Mouse (Mus musculus) liver, embryonic 12.5 days (tissue): Measurements from ENCODE around the gene P4hb. TPM values are rescaled to one million over a fixed set of nuclear protein-coding genes. Genes with fewer than 3 reads are reported as not detected.
"Not testable (repeated sequence)": the region's sequence is repeated elsewhere in the genome, so short reads cannot be mapped to it uniquely, and the experiment has no call there.

Experiments used
- ATAC-seq: fragments of 200-750 bp; cut with Nextera tagmentation; 2 replicates; pipeline ENCODE4 v1.8.0; 2017; ENCODE audit warnings: moderate number of reproducible peaks, mild to moderate bottlenecking, moderate library complexity
- H3K27ac ChIP-seq: fragments of 300-500 bp; sonication (generic); 2 replicates; pipeline ENCODE4 v1.5.1; 2016; ENCODE audit warnings: mild to moderate bottlenecking
- H3K27me3 ChIP-seq: fragments of 300-500 bp; sonication (generic); replicated peaks from 2 replicates; pipeline ENCODE4 v1.6.1; 2016; ENCODE audit warnings: mild to moderate bottlenecking, moderate library complexity
- H3K36me3 ChIP-seq: fragments of 300-500 bp; sonication (generic); 2 replicates; pipeline ENCODE4 v1.6.1; 2016; ENCODE audit warnings: mild to moderate bottlenecking, moderate library complexity
- H3K4me1 ChIP-seq: fragments of 300-500 bp; sonication (generic); 2 replicates; pipeline ENCODE4 v1.6.1; 2016
- H3K4me2 ChIP-seq: fragments of 300-500 bp; sonication (generic); 2 replicates; pipeline ENCODE4 v1.6.1; 2016; ENCODE audit warnings: mild to moderate bottlenecking, moderate library complexity
- H3K4me3 ChIP-seq: fragments of 300-500 bp; sonication (generic); 2 replicates; pipeline ENCODE4 v1.5.1; 2016; ENCODE audit warnings: mild to moderate bottlenecking, moderate library complexity
- H3K9ac ChIP-seq: fragments of 300-500 bp; sonication (generic); 2 replicates; pipeline ENCODE4 v1.6.1; 2016; ENCODE audit warnings: mild to moderate bottlenecking, moderate library complexity
- H3K9me3 ChIP-seq: fragments of 300-500 bp; sonication (generic); replicated peaks from 2 replicates; pipeline ENCODE4 v1.6.1; 2016; ENCODE audit warnings: mild to moderate bottlenecking, moderate library complexity
- WGBS: fragments of 180-500 bp; shearing (Covaris S2); methylation state at CpG from one replicate; pipeline ENCODE4 v1.1.7; 2016; ENCODE audit not compliant: insufficient replicate concordance; 5-methylcytosine and 5-hydroxymethylcytosine counted together
- polyA plus RNA-seq: library from polyadenylated mRNA; unstranded; fragments of >200 nt; fragmentation: Nextera tagmentation; extraction: Ambion mirVana; gene quantifications from 2 replicates; pipeline ENCODE4 v1.2.1, GENCODE M21; 2016

The P4hb gene
- polyA plus RNA-seq, 1 experiment from 2014 or later, result 468 TPM

DNA sequence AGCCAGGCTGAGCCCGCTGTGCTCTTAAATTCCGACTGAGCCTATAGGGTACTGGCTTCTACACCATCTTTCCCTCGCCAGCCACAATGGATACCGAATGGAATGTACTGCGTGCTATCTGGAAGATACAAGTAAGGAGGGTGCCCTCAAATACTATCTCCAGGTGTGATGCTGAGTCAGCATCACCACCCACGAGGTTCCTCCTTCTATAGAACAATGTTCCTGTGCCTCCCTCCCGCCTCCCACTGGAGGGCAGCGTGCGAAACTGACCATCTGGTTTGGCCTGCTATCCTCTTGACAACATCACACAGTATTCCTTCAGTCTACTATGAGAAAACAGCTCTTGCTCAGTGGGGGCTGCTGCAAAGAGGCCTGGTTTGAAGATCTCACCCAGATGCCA, 7.9 kb downstream of the P4hb start:
- Histone ChIP-seq H3K4me1 (peaks cover 3% of the 10 kb centered on the region; the same call in 1 of the 2 replicates), H3K27ac (no peak overlapping the region), H3K36me3 (peaks cover 99% of the 10 kb centered on the region), H3K27me3 (no peaks in the 10 kb centered on the region), H3K9ac (no peak overlapping the region), H3K9me3 (no peaks in the 10 kb centered on the region), H3K4me2 (no peak overlapping the region), H3K4me3 (no peak overlapping the region)
- 86% methylated on average over 9 of the region's 9 CpGs for WGBS
- ATAC-seq, result no peak

DNA sequence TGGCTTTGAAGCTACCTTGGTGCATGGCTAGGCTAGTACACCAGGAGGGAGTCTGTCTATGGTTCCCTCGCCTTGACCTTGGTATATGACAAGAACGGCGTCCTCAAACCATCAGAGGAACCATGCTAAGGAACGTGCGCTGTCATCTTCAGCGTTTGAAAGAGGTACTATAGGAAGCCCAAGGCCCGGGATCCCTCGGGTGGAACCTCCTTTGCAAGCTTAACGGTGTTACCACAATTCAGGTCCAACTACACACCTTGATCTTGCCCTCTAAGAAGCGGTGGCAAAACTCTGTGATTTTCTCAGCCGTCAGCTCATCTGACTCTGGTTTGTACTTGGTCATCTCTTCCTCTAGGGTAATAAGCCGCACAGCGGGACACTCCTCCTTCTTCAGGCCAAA, 10.1 kb downstream of the P4hb start:
- ATAC-seq, result no peak
- no peaks in the 10 kb centered on the region for H3K4me1 ChIP-seq
- no peak overlapping the region for H3K4me2 ChIP-seq
- H3K4me3 ChIP-seq, result no peak overlapping the region
- H3K27me3 ChIP-seq, result no peaks in the 10 kb centered on the region
- H3K9ac ChIP-seq, result no peak overlapping the region
- H3K9me3 ChIP-seq, result no peaks in the 10 kb centered on the region
- 86% methylated on average over 13 of the region's 13 CpGs for WGBS
- H3K27ac ChIP-seq, result no peak overlapping the region
- H3K36me3 ChIP-seq, result peaks cover 92% of the 10 kb centered on the region

DNA sequence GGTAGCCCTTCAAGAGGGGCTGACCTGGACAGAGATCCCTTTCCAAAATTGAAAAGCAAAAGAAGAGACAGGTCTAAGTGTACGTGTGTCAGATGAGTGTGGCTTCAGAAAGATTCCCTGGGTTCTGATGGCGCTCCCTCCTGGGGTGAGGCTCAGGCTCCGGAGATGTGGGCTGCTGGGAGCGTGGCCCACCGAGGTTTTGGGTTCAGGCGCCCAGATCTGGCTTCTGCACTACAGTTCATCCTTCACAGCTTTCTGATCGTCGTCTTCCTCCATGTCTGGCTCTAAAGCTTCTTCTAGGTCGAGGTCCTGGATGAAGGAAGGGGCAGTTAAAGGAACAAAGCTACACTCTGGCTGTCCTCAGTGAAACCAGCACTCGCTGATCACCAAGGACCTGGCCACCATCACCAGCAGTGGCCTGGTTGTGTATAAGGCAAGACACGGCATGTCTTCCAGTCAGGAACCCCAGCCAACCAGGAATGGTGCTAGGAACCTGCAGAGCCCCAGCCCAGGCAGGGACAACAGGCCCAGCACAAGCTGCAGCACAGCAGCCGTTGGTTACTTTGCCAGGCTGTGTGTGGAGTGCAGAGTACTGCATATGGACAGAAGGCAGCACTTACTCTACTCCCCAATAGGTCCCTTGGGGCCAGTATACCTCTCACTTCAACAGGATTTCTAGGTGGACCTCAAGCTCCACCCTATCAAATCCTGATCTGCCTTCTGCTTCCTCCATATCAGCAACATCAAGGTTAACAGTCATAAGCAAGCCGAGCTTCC, 11.9 kb downstream of the P4hb start:
- Histone ChIP-seq H3K9ac (no peak overlapping the region), H3K36me3 (peaks cover 74% of the 10 kb centered on the region), H3K4me3 (no peak overlapping the region), H3K9me3 (no peaks in the 10 kb centered on the region), H3K4me1 (no peaks in the 10 kb centered on the region), H3K27ac (no peak overlapping the region), H3K27me3 (no peaks in the 10 kb centered on the region), H3K4me2 (no peak overlapping the region)
- no peak for ATAC-seq
- 75% methylated on average over 13 of the region's 13 CpGs for whole genome bisulfite sequencing

- not testable (repeated sequence) for H3K9me3 ChIP-seq, H3K4me3 ChIP-seq, H3K9ac ChIP-seq, H3K4me1 ChIP-seq, H3K27me3 ChIP-seq, H3K4me2 ChIP-seq, H3K27ac ChIP-seq, ATAC-seq
- WGBS, result 72% methylated on average over 6 of the region's 6 CpGs
- peaks cover 51% of the 10 kb centered on the region for H3K36me3 ChIP-seq
These were observed 14.2 kb downstream of the P4hb start for GRCm38 (mm10) chr11:120558843-120559242.

- ATAC-seq, result no peak
- WGBS, result 66% methylated on average over 2 of the region's 2 CpGs
- no peak overlapping the region for H3K9ac ChIP-seq
- peaks cover 8% of the 10 kb centered on the region for H3K4me1 ChIP-seq
- H3K9me3 ChIP-seq, result no peaks in the 10 kb centered on the region
- H3K27ac ChIP-seq, result no peak overlapping the region
- H3K36me3 ChIP-seq, result peaks cover 16% of the 10 kb centered on the region
- H3K4me2 ChIP-seq, result no peak overlapping the region
- no peaks in the 10 kb centered on the region for H3K27me3 ChIP-seq
- no peak overlapping the region for H3K4me3 ChIP-seq
These were observed 17.8 kb downstream of the P4hb start for GRCm38 (mm10) chr11:120555260-120555659.

DNA sequence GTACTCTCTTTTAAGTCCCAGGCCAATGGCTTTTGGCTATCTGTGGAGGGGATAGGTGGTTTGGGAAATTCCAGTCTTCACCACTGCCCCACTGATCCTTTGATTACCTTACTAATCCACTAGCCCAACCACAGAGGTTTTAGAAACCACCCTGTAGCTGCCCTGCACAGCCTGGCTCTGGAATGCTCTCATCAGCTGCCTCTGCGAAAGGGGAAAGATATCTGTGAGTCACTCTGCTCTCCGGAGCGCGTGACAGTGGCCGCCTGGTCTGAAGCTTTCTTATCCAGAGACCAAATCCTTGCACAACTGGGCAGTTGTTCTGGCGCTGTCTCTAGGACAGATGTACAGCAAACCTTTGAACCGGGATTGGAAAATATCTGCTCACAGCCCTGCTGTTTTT, 18.2 kb downstream of the P4hb start:
- no peak overlapping the region for H3K4me3 ChIP-seq
- H3K27me3 ChIP-seq, result no peaks in the 10 kb centered on the region
- H3K4me1 ChIP-seq, result peaks cover 12% of the 10 kb centered on the region
- H3K4me2 ChIP-seq, result no peak overlapping the region
- no peaks in the 10 kb centered on the region for H3K9me3 ChIP-seq
- no peak overlapping the region for H3K9ac ChIP-seq
- peaks cover 11% of the 10 kb centered on the region for H3K36me3 ChIP-seq
- ATAC-seq, result no peak
- H3K27ac ChIP-seq, result no peak overlapping the region
- WGBS, result 59% methylated on average over 7 of the region's 7 CpGs

DNA sequence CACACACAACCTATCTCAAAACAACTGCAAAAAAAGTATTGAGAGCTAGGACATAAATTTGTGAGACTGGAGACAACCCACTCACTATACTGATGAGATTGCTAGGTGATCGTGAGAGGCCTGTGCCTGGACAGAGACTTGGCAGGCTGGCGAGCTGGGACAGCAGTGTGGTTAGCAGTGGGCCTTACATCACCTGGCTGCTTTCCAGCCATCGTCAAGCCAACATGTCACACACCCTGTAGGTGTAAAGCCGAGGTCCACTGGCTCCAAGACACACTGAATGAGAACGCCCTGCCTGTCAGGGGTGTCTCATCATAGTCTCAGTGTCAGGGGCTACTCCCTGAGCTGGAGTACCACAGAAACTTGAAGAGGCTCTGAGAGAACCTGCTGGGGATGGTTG, 20.3 kb downstream of the P4hb start:
- WGBS, result 64% methylated on average over 5 of the region's 5 CpGs
- H3K4me2 ChIP-seq, result no peak overlapping the region
- no peak overlapping the region for H3K27ac ChIP-seq
- ATAC-seq, result no peak
- no peaks in the 10 kb centered on the region for H3K36me3 ChIP-seq
- no peak overlapping the region for H3K4me3 ChIP-seq
- no peaks in the 10 kb centered on the region for H3K27me3 ChIP-seq
- H3K9me3 ChIP-seq, result no peaks in the 10 kb centered on the region
- H3K9ac ChIP-seq, result no peak overlapping the region
- H3K4me1 ChIP-seq, result peaks cover 30% of the 10 kb centered on the region

GRCm38 (mm10) chr11:120550810-120551440, 22.1 kb downstream of the P4hb start, which contains the start of gene Ppp1r27:
Ppp1r27 (minus strand) TSS chr11:120551132.
- Histone ChIP-seq H3K36me3 (no peaks in the 10 kb centered on the region), H3K4me1 (peaks cover 38% of the 10 kb centered on the region), H3K4me2 (peak within 1 kb of the TSS; percentile 91), H3K9me3 (no peaks in the 10 kb centered on the region), H3K4me3 (peak within 1 kb of the TSS; percentile 79), H3K27me3 (no peaks in the 10 kb centered on the region), H3K9ac (peak within 1 kb of the TSS; percentile 94), H3K27ac (peak within 1 kb of the TSS; percentile 94)
- 89% methylated on average over 28 of the region's 28 CpGs for WGBS
- no peak for ATAC-seq

DNA sequence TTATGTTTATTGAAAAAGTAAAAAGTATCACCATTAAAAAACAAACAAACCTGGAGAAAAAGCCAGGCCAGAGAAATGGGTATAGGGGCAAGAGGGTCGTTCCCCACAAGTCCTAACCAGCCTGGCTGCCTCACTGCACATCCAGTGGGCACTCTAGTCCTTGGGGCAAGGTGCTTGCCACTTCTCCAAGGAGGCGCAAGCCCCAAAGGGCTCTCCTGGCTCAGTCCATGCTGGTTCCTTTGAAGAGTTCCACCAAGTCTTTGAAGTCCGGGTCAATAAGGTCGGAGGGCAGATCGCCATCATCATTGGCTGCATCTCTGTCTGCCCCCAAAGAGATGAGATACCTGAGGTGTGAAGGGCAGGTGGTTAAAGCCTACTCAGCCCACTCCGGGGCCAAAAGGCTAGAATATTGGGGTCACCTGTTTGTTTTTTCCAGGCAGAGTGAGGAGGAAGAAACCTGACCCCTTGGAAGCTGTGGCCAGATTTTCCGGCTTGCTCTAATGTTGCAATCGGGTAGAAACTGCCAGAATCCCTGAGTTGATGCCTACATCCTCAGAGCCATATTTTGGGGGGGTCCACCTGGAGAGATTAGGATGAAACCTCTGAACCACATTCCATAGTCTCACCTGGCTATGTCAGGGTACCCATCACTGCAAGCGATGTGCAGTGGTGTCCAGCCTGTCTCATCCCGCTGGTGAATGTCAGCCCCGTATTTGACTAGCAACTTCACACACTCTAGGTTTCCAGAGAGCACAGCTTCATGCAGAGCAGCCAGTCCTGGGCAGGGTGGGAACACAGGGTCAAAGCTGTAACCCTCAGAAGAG, 22.9 kb downstream of the P4hb start:
- WGBS, result 66% methylated on average over 11 of the region's 11 CpGs
- Histone ChIP-seq H3K4me3 (peak overlapping the region; percentile 79), H3K27ac (peak overlapping the region; percentile 94), H3K4me1 (peaks cover 41% of the 10 kb centered on the region), H3K9me3 (no peaks in the 10 kb centered on the region), H3K36me3 (no peaks in the 10 kb centered on the region), H3K9ac (peak overlapping the region; percentile 94), H3K27me3 (no peaks in the 10 kb centered on the region), H3K4me2 (peak overlapping the region; percentile 91)
- ATAC-seq, result no peak

DNA sequence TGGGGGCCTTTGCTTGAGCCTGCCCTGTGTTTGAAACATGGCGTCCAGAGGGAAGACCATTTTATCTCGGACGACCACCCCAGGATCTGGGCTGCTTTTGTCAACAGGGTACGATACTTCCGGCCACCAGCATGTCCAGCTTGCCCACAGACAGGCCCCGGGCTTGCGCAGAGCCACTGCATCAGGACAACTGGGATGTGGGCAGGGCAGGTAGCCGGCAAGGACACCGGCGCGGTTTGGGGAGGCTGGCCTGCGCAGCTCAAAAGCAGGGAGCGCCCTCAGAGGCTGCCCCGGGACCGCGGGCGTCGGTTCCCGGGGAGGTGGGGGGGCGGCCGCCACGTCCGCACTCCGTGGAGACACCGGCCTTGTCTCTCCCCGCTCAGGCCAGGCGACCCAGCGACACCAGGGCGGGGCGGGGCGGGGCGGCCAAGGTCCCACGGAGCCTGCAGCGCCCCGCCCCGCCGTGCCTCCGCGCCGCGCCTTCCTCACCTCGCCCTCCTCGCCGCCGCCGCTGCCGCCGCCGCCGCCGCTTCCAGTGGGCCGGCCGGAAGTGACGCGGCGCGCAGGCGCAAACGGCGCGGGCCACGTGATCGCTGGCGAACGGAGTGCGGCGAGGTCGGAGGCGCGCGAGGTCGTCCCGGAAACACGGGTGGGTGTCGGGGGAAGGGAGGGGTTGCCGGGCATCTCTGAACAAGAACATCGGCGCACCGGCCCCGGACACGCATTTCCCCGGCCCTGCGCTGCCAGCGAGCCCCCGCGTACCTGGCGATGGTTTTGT, 23.7 kb downstream of the P4hb start, which contains the start of gene Mcrip1:
Gene Mcrip1, minus strand, starts transcription at position 560 of the 778 bp plus-strand sequence.
- WGBS, result 2% methylated on average over 81 of the region's 87 CpGs
- Histone ChIP-seq H3K9ac (peak within 1 kb of the TSS; percentile 94), H3K27ac (peak within 1 kb of the TSS; percentile 94), H3K4me3 (peak within 1 kb of the TSS; percentile 79), H3K4me1 (peaks cover 38% of the 10 kb centered on the region), H3K4me2 (peak within 1 kb of the TSS; percentile 91), H3K9me3 (no peaks in the 10 kb centered on the region), H3K36me3 (peaks cover 7% of the 10 kb centered on the region), H3K27me3 (no peaks in the 10 kb centered on the region)
- ATAC-seq, result peak; percentile 92

- peak overlapping the region; percentile 91 for H3K4me2 ChIP-seq
- 15% methylated on average over 7 of the region's 7 CpGs for WGBS
- peaks cover 13% of the 10 kb centered on the region for H3K36me3 ChIP-seq
- peaks cover 38% of the 10 kb centered on the region for H3K4me1 ChIP-seq
- peak overlapping the region; percentile 79 for H3K4me3 ChIP-seq
- H3K9ac ChIP-seq, result peak overlapping the region; percentile 94
- ATAC-seq, result no peak
- H3K9me3 ChIP-seq, result no peaks in the 10 kb centered on the region
- H3K27me3 ChIP-seq, result no peaks in the 10 kb centered on the region
- H3K27ac ChIP-seq, result peak overlapping the region; percentile 94
These were observed 24.3 kb downstream of the P4hb start for GRCm38 (mm10) chr11:120548786-120549167.
